8 mouse cellular contexts compared by ENCODE assay signal in genomic region chr12:108206641-108207040, GRCm38 (mm10). TPM values are rescaled to one million over a fixed set of nuclear protein-coding genes. Genes with fewer than 3 reads are reported as not detected.
DNase-seq lines count a peak whose midpoint lies in the region; ATAC-seq lines count a peak whose summit lies in the region.

No protein-coding gene starts in this region.

- peak; percentile 84 to 85 for DNase-seq in B cell, adult 2 months
- DNase-seq in adrenal gland, postnatal 10 days = peak; percentile 90
- DNase-seq in embryo, embryonic 9.5 days (ENCODE audit: extremely low spot score) = peak; percentile 80
- DNase-seq in heart, adult 8-10 months (ENCODE audit: low spot score) = peak; percentile 42
- peak; percentile 95 for DNase-seq in testis, postnatal 10 days (ENCODE audit: low spot score)

- no peak overlapping the region for H3K4me2 ChIP-seq in kidney, embryonic 16.5 days (replicated peaks; ENCODE audit: low read depth, low read length)
- H3K4me2 ChIP-seq in liver, embryonic 15.5 days = no peak overlapping the region
- no peak overlapping the region for H3K4me2 ChIP-seq in neural tube, embryonic 13.5 days

- H3K4me1 ChIP-seq in kidney, embryonic 16.5 days (ENCODE audit: insufficient read depth, low read length) = peaks cover 13% of the 10 kb centered on the region
- H3K4me1 ChIP-seq in liver, embryonic 15.5 days (replicated peaks) = peaks cover 12% of the 10 kb centered on the region
- H3K4me1 ChIP-seq in neural tube, embryonic 13.5 days (replicated peaks) = peaks cover 36% of the 10 kb centered on the region

- H3K4me3 ChIP-seq in kidney, embryonic 16.5 days (ENCODE audit: low read length) = no peak overlapping the region
- H3K4me3 ChIP-seq in liver, embryonic 15.5 days (replicated peaks) = no peak overlapping the region
- no peak overlapping the region for H3K4me3 ChIP-seq in neural tube, embryonic 13.5 days

- no peaks in the 10 kb centered on the region for H3K27me3 ChIP-seq in kidney, embryonic 16.5 days (ENCODE audit: insufficient read depth, low read length)
- H3K27me3 ChIP-seq in liver, embryonic 15.5 days = no peaks in the 10 kb centered on the region
- H3K27me3 ChIP-seq in neural tube, embryonic 13.5 days = no peaks in the 10 kb centered on the region

- no peaks in the 10 kb centered on the region for H3K9me3 ChIP-seq in kidney, embryonic 16.5 days (ENCODE audit: low read length)
- H3K9me3 ChIP-seq in liver, embryonic 15.5 days (replicated peaks) = no peaks in the 10 kb centered on the region
- no peaks in the 10 kb centered on the region for H3K9me3 ChIP-seq in neural tube, embryonic 13.5 days

- no peak overlapping the region for H3K9ac ChIP-seq in kidney, embryonic 16.5 days (replicated peaks; ENCODE audit: low read length)
- H3K9ac ChIP-seq in liver, embryonic 15.5 days = no peak overlapping the region
- no peak overlapping the region for H3K9ac ChIP-seq in neural tube, embryonic 13.5 days

- H3K36me3 ChIP-seq in kidney, embryonic 16.5 days (ENCODE audit: insufficient read depth, low read length) = peaks cover 28% of the 10 kb centered on the region
- peaks cover 26% of the 10 kb centered on the region for H3K36me3 ChIP-seq in liver, embryonic 15.5 days (replicated peaks)
- peaks cover 55% of the 10 kb centered on the region for H3K36me3 ChIP-seq in neural tube, embryonic 13.5 days

- 5% methylated on average over 5 of the region's 5 CpGs for WGBS in kidney, embryonic 16.5 days
- WGBS in liver, embryonic 15.5 days (ENCODE audit: insufficient replicate concordance) = 6% methylated on average over 5 of the region's 5 CpGs
- WGBS in neural tube, embryonic 13.5 days = 11% methylated on average over 5 of the region's 5 CpGs

- no peak overlapping the region for H3K27ac ChIP-seq in kidney, embryonic 16.5 days (ENCODE audit: low read length)
- H3K27ac ChIP-seq in liver, embryonic 15.5 days (replicated peaks) = no peak overlapping the region
- no peak overlapping the region for H3K27ac ChIP-seq in neural tube, embryonic 13.5 days (replicated peaks)

- peak; percentile 44 for ATAC-seq in kidney, embryonic 16.5 days (ENCODE audit: low FRiP score, low TSS enrichment)
- peak; percentile 22; the same call in 1 of the 2 replicates for ATAC-seq in liver, embryonic 15.5 days (ENCODE audit: insufficient read depth)
- peak; percentile 58 for ATAC-seq in neural tube, embryonic 13.5 days (ENCODE audit: low read depth)

RNA-seq across cellular contexts. Expression of gene Ccnk, which starts 27.3 kb away (rescaled TPM):
- 10 to 100 TPM; 30.0 to 30.7 TPM for total RNA-seq in adrenal gland, postnatal 10 days (2021)
- 10 to 100 TPM; 25.5 to 32.4 (median 31.1) TPM for total RNA-seq in heart, adult 8-10 months (2022)
- 2.4 and 3.1 TPM in 2 replicates for polyA plus RNA-seq in kidney, embryonic 16.5 days (2015; fragmentation: Nextera tagmentation; extraction: Ambion mirVana)
- 1.4 and 1.7 TPM in 2 replicates for polyA plus RNA-seq in liver, embryonic 15.5 days (2015; fragmentation: Nextera tagmentation; extraction: Ambion mirVana)
- polyA plus RNA-seq in neural tube, embryonic 13.5 days (2015; fragmentation: Nextera tagmentation; extraction: Ambion mirVana) = 3.7 and 4.2 TPM in 2 replicates

RNA-seq across cellular contexts. Expression of gene Setd3, which starts 27.5 kb away (rescaled TPM):
- total RNA-seq in adrenal gland, postnatal 10 days (2021) = 10 to 100 TPM; 81.3 to 90.7 TPM
- 100 to 1,000 TPM in 1 of 4 experiments, 10 to 100 TPM in 3; 88.6 to 103 (median 93.1) TPM for total RNA-seq in heart, adult 8-10 months (2022)
- 89.1 and 92.4 TPM in 2 replicates for polyA plus RNA-seq in kidney, embryonic 16.5 days (2015; fragmentation: Nextera tagmentation; extraction: Ambion mirVana)
- polyA plus RNA-seq in liver, embryonic 15.5 days (2015; fragmentation: Nextera tagmentation; extraction: Ambion mirVana) = 53.8 and 56.0 TPM in 2 replicates
- 107 and 109 TPM in 2 replicates for polyA plus RNA-seq in neural tube, embryonic 13.5 days (2015; fragmentation: Nextera tagmentation; extraction: Ambion mirVana)

Comparison
In these comparisons a context has a peak if more than half of its experiments do, and no peak if none do; other contexts are left out.
1. DNase-seq: peak in every context shown above with its lines; median percentile 95 in testis, postnatal 10 days; 90 in adrenal gland, postnatal 10 days; 84 in B cell, adult 2 months; 80 in embryo, embryonic 9.5 days; 42 in heart, adult 8-10 months.